Mouse (Mus musculus): ENCODE results near the gene Prkar1a.

- TF ChIP-seq POLR2A (IDR thresholded peaks at IDR 0.05; ENCODE audit: insufficient read length, low read depth) (peak; percentile 55), MAX (IDR thresholded peaks at IDR 0.05; ENCODE audit: low read depth) (no peak), E2F4 (IDR thresholded peaks at IDR 0.05; ENCODE audit: insufficient read depth) (no peak), POLR2AphosphoS2 (IDR thresholded peaks at IDR 0.05; ENCODE audit: insufficient read length, low read depth) (peak; percentile 97), REST (IDR thresholded peaks at IDR 0.05; ENCODE audit: insufficient read depth, insufficient read length) (no peak), MYOG (IDR thresholded peaks at IDR 0.05; ENCODE audit: control insufficient read depth in 1 of 3, insufficient read depth in 1 of 3, insufficient read length in 2 of 3, low read depth in 2 of 3) (peak; percentile 35 to 70 (median 64)), USF1 (IDR thresholded peaks at IDR 0.05; ENCODE audit: low read depth) (no peak), TCF12 (IDR thresholded peaks at IDR 0.05; ENCODE audit: insufficient read depth, poor library complexity, severe bottlenecking) (no peak)
Observed at GRCm38 (mm10) chr11:109670026-109670916, 21.1 kb downstream of the Prkar1a start.
